ENCODE assay signal across 8 mouse cellular contexts in the genomic region with DNA sequence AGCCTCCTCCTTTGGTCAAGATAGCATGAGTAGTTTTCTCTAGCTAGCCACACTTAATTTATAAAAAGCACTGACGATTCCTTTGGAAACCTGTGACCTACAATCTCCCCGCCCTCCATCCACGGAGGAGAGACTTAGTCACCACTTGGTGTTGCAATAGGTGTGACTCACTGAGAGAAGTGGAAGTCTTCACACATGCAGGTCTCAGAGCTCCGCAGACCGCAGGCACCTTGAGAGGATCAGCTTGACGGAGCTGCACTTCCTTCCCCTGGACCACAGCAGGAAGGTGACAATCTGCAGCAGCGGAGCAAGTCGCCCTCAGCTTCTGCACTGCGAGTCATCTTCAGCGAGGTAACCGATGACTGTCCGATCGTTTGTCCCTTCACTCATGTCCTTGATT. TPM values are rescaled to one million over a fixed set of nuclear protein-coding genes. Genes with fewer than 3 reads are reported as not detected.
DNase-seq lines count a peak whose midpoint lies in the region; ATAC-seq and TF ChIP-seq lines count a peak whose summit lies in the region.

Gene Dhrs9, plus strand, starts transcription at position 165 of the 400 bp plus-strand sequence.

- 26% methylated on average over 13 of the region's 13 CpGs for WGBS in lung, embryonic 14.5 days
- 86% methylated on average over 13 of the region's 13 CpGs for WGBS in hindbrain, embryonic 16.5 days

- no peak within 1 kb of the TSS for H3K9ac ChIP-seq in lung, embryonic 14.5 days
- H3K9ac ChIP-seq in hindbrain, embryonic 16.5 days (ENCODE audit: low read depth, low read length) = no peak within 1 kb of the TSS

- no peak for ATAC-seq in lung, embryonic 14.5 days (ENCODE audit: insufficient read depth)
- no peak for ATAC-seq in hindbrain, embryonic 16.5 days

- no peaks in the 10 kb centered on the region for H3K9me3 ChIP-seq in lung, embryonic 14.5 days (ENCODE audit: low read depth, low read length)
- no peaks in the 10 kb centered on the region for H3K9me3 ChIP-seq in hindbrain, embryonic 16.5 days (ENCODE audit: control insufficient read depth, low read length)

- H3K4me3 ChIP-seq in lung, embryonic 14.5 days (ENCODE audit: low read depth, low read length) = no peak within 1 kb of the TSS
- H3K4me3 ChIP-seq in hindbrain, embryonic 16.5 days (ENCODE audit: low read length) = no peak within 1 kb of the TSS

- no peaks in the 10 kb centered on the region for H3K4me1 ChIP-seq in lung, embryonic 14.5 days (ENCODE audit: insufficient read depth)
- no peaks in the 10 kb centered on the region for H3K4me1 ChIP-seq in hindbrain, embryonic 16.5 days (ENCODE audit: control insufficient read depth, insufficient read depth, low read depth, low read length)

- H3K4me2 ChIP-seq in lung, embryonic 14.5 days = no peak within 1 kb of the TSS
- no peak within 1 kb of the TSS for H3K4me2 ChIP-seq in hindbrain, embryonic 16.5 days (ENCODE audit: low read length)

- H3K36me3 ChIP-seq in lung, embryonic 14.5 days (ENCODE audit: insufficient read depth) = no peaks in the 10 kb centered on the region
- no peaks in the 10 kb centered on the region for H3K36me3 ChIP-seq in hindbrain, embryonic 16.5 days (ENCODE audit: control insufficient read depth, insufficient read depth, low read length)

- DNase-seq in right cerebral cortex, adult 18-20 months = peak; percentile 32
- DNase-seq in right cerebral cortex, postnatal 25 days = no peak
- peak; percentile 18 to 49 for DNase-seq in adrenal gland, postnatal 36 days
- DNase-seq in lung, embryonic 14.5 days = peak; percentile 19
- peak; percentile 24 to 42 for DNase-seq in spleen, postnatal 36 days (ENCODE audit: low spot score in 2 of 2)
- no peak for DNase-seq in cerebellum, adult 9-11 months
- DNase-seq in right cerebral cortex, postnatal 10 days (ENCODE audit: low spot score in 2 of 2) = no peak

- H3K27me3 ChIP-seq in lung, embryonic 14.5 days (ENCODE audit: insufficient read depth, low read length) = no peaks in the 10 kb centered on the region
- no peaks in the 10 kb centered on the region for H3K27me3 ChIP-seq in hindbrain, embryonic 16.5 days (replicated peaks; ENCODE audit: control insufficient read depth, insufficient read depth, low read length)

- no peak within 1 kb of the TSS for H3K27ac ChIP-seq in lung, embryonic 14.5 days (ENCODE audit: low read depth)
- H3K27ac ChIP-seq in hindbrain, embryonic 16.5 days (ENCODE audit: low read depth, low read length) = no peak within 1 kb of the TSS

- no peak for TF ChIP-seq CTCF in lung, embryonic 14.5 days (IDR thresholded peaks at IDR 0.05; ENCODE audit: low read depth)

RNA-seq across cellular contexts. Expression of gene Dhrs9, which starts in this region (rescaled TPM):
- 1 to 10 TPM in 1 of 2 experiments, under 1 TPM in 1; 0.73 to 1.9 TPM for total RNA-seq in adrenal gland, postnatal 36 days (2021)
- not detected in 2 replicates for polyA plus RNA-seq in lung, embryonic 14.5 days (2014; fragmentation: Nextera tagmentation; extraction: Ambion mirVana)
- polyA plus RNA-seq in hindbrain, embryonic 16.5 days (2015; fragmentation: Nextera tagmentation; extraction: Ambion mirVana) = 0.04 TPM in 1 of 2 replicates, not detected in the other

Comparison
In these comparisons a context has a peak if more than half of its experiments do, and no peak if none do; other contexts are left out.
1. DNase-seq: peak in right cerebral cortex, adult 18-20 months (single experiment), adrenal gland, postnatal 36 days (2 of 2) and spleen, postnatal 36 days (2 of 2); none in right cerebral cortex, postnatal 25 days (single experiment), cerebellum, adult 9-11 months (single experiment) and right cerebral cortex, postnatal 10 days (0 of 2).
2. Peak in DNase-seq in lung, embryonic 14.5 days; RNA of the gene not detected or under 1 TPM.